Mouse (Mus musculus): Measurements from ENCODE around the gene Mrps35. TPM values are rescaled to one million over a fixed set of nuclear protein-coding genes. Genes with fewer than 3 reads are reported as not detected.
A peak's percentile ranks its signal among the peaks of the same experiment; 100 is the strongest.

Gene Mrps35
- 154 and 155 TPM in 2 replicates for polyA plus RNA-seq (2015; fragmentation: Nextera tagmentation; extraction: Ambion mirVana)

- WGBS = 3% methylated on average over 66 of the region's 66 CpGs
- Histone ChIP-seq H3K4me1 (ENCODE audit: control insufficient read depth, insufficient read depth, low read length) (peaks cover 15% of the 10 kb centered on the region), H3K27me3 (ENCODE audit: control insufficient read depth, insufficient read depth, low read length) (no peaks in the 10 kb centered on the region), H3K4me2 (ENCODE audit: low read depth, low read length) (peak within 1 kb of the TSS; percentile 86), H3K36me3 (ENCODE audit: control insufficient read depth, insufficient read depth) (peaks cover 13% of the 10 kb centered on the region; the same call in 1 of the 2 replicates), H3K27ac (ENCODE audit: low read length) (peak within 1 kb of the TSS; percentile 92), H3K9me3 (replicated peaks; ENCODE audit: control insufficient read depth, low read length) (peaks cover 2% of the 10 kb centered on the region; the same call in 1 of the 2 replicates), H3K9ac (ENCODE audit: low read length) (peak within 1 kb of the TSS; percentile 97), H3K4me3 (ENCODE audit: low read length) (peak within 1 kb of the TSS; percentile 90)
- ATAC-seq (replicated peaks; ENCODE audit: extremely low read depth, insufficient read depth, low FRiP score) = peak; percentile 98
These were observed at the start of gene Mrps35 for GRCm38 (mm10) chr6:147042291-147043290. Mrps35 (plus strand) TSS chr6:147042764.

- no peak overlapping the region for H3K4me3 ChIP-seq (ENCODE audit: low read length)
- no peaks in the 10 kb centered on the region for H3K27me3 ChIP-seq (ENCODE audit: control insufficient read depth, insufficient read depth, low read length)
- H3K9ac ChIP-seq (ENCODE audit: low read length) = no peak overlapping the region
- 40% methylated on average over 5 of the region's 5 CpGs for WGBS
- no peak for ATAC-seq (replicated peaks; ENCODE audit: extremely low read depth, insufficient read depth, low FRiP score)
- peaks cover 15% of the 10 kb centered on the region for H3K4me1 ChIP-seq (ENCODE audit: control insufficient read depth, insufficient read depth, low read length)
- no peaks in the 10 kb centered on the region for H3K9me3 ChIP-seq (replicated peaks; ENCODE audit: control insufficient read depth, low read length)
- no peak overlapping the region for H3K27ac ChIP-seq (ENCODE audit: low read length)
- peaks cover 7% of the 10 kb centered on the region for H3K36me3 ChIP-seq (ENCODE audit: control insufficient read depth, insufficient read depth)
- H3K4me2 ChIP-seq (ENCODE audit: low read depth, low read length) = no peak overlapping the region
These were observed 48.3 kb upstream of the Mrps35 start for GRCm38 (mm10) chr6:146994236-146994635.

GRCm38 (mm10) chr6:146995391-146995790, 47.2 kb upstream of the Mrps35 start:
- Histone ChIP-seq H3K36me3 (ENCODE audit: control insufficient read depth, insufficient read depth) (peaks cover 10% of the 10 kb centered on the region), H3K4me3 (ENCODE audit: low read length) (no peak overlapping the region), H3K27ac (ENCODE audit: low read length) (no peak overlapping the region), H3K9me3 (replicated peaks; ENCODE audit: control insufficient read depth, low read length) (no peaks in the 10 kb centered on the region), H3K4me1 (ENCODE audit: control insufficient read depth, insufficient read depth, low read length) (peaks cover 12% of the 10 kb centered on the region), H3K9ac (ENCODE audit: low read length) (no peak overlapping the region), H3K4me2 (ENCODE audit: low read depth, low read length) (no peak overlapping the region), H3K27me3 (ENCODE audit: control insufficient read depth, insufficient read depth, low read length) (no peaks in the 10 kb centered on the region)
- ATAC-seq (replicated peaks; ENCODE audit: extremely low read depth, insufficient read depth, low FRiP score) = no peak
- 72% methylated on average over 2 of the region's 2 CpGs for WGBS

GRCm38 (mm10) chr6:146995878-146996277, 46.7 kb upstream of the Mrps35 start:
- H3K36me3 ChIP-seq (ENCODE audit: control insufficient read depth, insufficient read depth) = peaks cover 9% of the 10 kb centered on the region
- H3K27ac ChIP-seq (ENCODE audit: low read length) = no peak overlapping the region
- H3K9me3 ChIP-seq (replicated peaks; ENCODE audit: control insufficient read depth, low read length) = no peaks in the 10 kb centered on the region
- H3K4me2 ChIP-seq (ENCODE audit: low read depth, low read length) = no peak overlapping the region
- peaks cover 12% of the 10 kb centered on the region for H3K4me1 ChIP-seq (ENCODE audit: control insufficient read depth, insufficient read depth, low read length)
- WGBS = 84% methylated on average over 6 of the region's 6 CpGs
- no peak for ATAC-seq (replicated peaks; ENCODE audit: extremely low read depth, insufficient read depth, low FRiP score)
- no peak overlapping the region for H3K9ac ChIP-seq (ENCODE audit: low read length)
- no peak overlapping the region for H3K4me3 ChIP-seq (ENCODE audit: low read length)
- no peaks in the 10 kb centered on the region for H3K27me3 ChIP-seq (ENCODE audit: control insufficient read depth, insufficient read depth, low read length)

GRCm38 (mm10) chr6:146997006-146997405, 45.6 kb upstream of the Mrps35 start:
- Histone ChIP-seq H3K4me1 (ENCODE audit: control insufficient read depth, insufficient read depth, low read length) (peaks cover 10% of the 10 kb centered on the region), H3K9ac (ENCODE audit: low read length) (no peak overlapping the region), H3K27me3 (ENCODE audit: control insufficient read depth, insufficient read depth, low read length) (no peaks in the 10 kb centered on the region), H3K27ac (ENCODE audit: low read length) (no peak overlapping the region), H3K36me3 (ENCODE audit: control insufficient read depth, insufficient read depth) (peaks cover 17% of the 10 kb centered on the region), H3K9me3 (replicated peaks; ENCODE audit: control insufficient read depth, low read length) (no peaks in the 10 kb centered on the region), H3K4me3 (ENCODE audit: low read length) (no peak overlapping the region), H3K4me2 (ENCODE audit: low read depth, low read length) (no peak overlapping the region)
- ATAC-seq (replicated peaks; ENCODE audit: extremely low read depth, insufficient read depth, low FRiP score) = no peak
- 56% methylated on average over 6 of the region's 6 CpGs for WGBS

- Histone ChIP-seq H3K9me3 (replicated peaks; ENCODE audit: control insufficient read depth, low read length) (no peaks in the 10 kb centered on the region), H3K36me3 (ENCODE audit: control insufficient read depth, insufficient read depth) (peaks cover 26% of the 10 kb centered on the region), H3K27ac (ENCODE audit: low read length) (no peak overlapping the region), H3K9ac (ENCODE audit: low read length) (no peak overlapping the region), H3K4me2 (ENCODE audit: low read depth, low read length) (no peak overlapping the region), H3K27me3 (ENCODE audit: control insufficient read depth, insufficient read depth, low read length) (no peaks in the 10 kb centered on the region), H3K4me3 (ENCODE audit: low read length) (no peak overlapping the region), H3K4me1 (ENCODE audit: control insufficient read depth, insufficient read depth, low read length) (no peaks in the 10 kb centered on the region)
- no peak for ATAC-seq (replicated peaks; ENCODE audit: extremely low read depth, insufficient read depth, low FRiP score)
- WGBS = 85% methylated on average over 4 of the region's 4 CpGs
These were observed 43.9 kb upstream of the Mrps35 start for GRCm38 (mm10) chr6:146998710-146999109.

- no peaks in the 10 kb centered on the region for H3K9me3 ChIP-seq (replicated peaks; ENCODE audit: control insufficient read depth, low read length)
- no peak overlapping the region for H3K27ac ChIP-seq (ENCODE audit: low read length)
- H3K27me3 ChIP-seq (ENCODE audit: control insufficient read depth, insufficient read depth, low read length) = no peaks in the 10 kb centered on the region
- no peak overlapping the region for H3K4me3 ChIP-seq (ENCODE audit: low read length)
- no peaks in the 10 kb centered on the region for H3K4me1 ChIP-seq (ENCODE audit: control insufficient read depth, insufficient read depth, low read length)
- H3K36me3 ChIP-seq (ENCODE audit: control insufficient read depth, insufficient read depth) = peaks cover 30% of the 10 kb centered on the region
- no peak for ATAC-seq (replicated peaks; ENCODE audit: extremely low read depth, insufficient read depth, low FRiP score)
- 82% methylated on average over 9 of the region's 9 CpGs for WGBS
- H3K4me2 ChIP-seq (ENCODE audit: low read depth, low read length) = no peak overlapping the region
- H3K9ac ChIP-seq (ENCODE audit: low read length) = no peak overlapping the region
These were observed 43.3 kb upstream of the Mrps35 start for GRCm38 (mm10) chr6:146999302-146999701.

GRCm38 (mm10) chr6:146999755-147000154, 42.8 kb upstream of the Mrps35 start:
- Histone ChIP-seq H3K4me3 (ENCODE audit: low read length) (no peak overlapping the region), H3K36me3 (ENCODE audit: control insufficient read depth, insufficient read depth) (peaks cover 30% of the 10 kb centered on the region), H3K27me3 (ENCODE audit: control insufficient read depth, insufficient read depth, low read length) (no peaks in the 10 kb centered on the region), H3K4me2 (ENCODE audit: low read depth, low read length) (no peak overlapping the region), H3K9ac (ENCODE audit: low read length) (no peak overlapping the region), H3K4me1 (ENCODE audit: control insufficient read depth, insufficient read depth, low read length) (no peaks in the 10 kb centered on the region), H3K27ac (ENCODE audit: low read length) (no peak overlapping the region), H3K9me3 (replicated peaks; ENCODE audit: control insufficient read depth, low read length) (no peaks in the 10 kb centered on the region)
- 90% methylated on average over 2 of the region's 2 CpGs for WGBS
- ATAC-seq (replicated peaks; ENCODE audit: extremely low read depth, insufficient read depth, low FRiP score) = no peak

- ATAC-seq (replicated peaks; ENCODE audit: extremely low read depth, insufficient read depth, low FRiP score) = no peak
- H3K27me3 ChIP-seq (ENCODE audit: control insufficient read depth, insufficient read depth, low read length) = no peaks in the 10 kb centered on the region
- no peaks in the 10 kb centered on the region for H3K4me1 ChIP-seq (ENCODE audit: control insufficient read depth, insufficient read depth, low read length)
- H3K9ac ChIP-seq (ENCODE audit: low read length) = no peak overlapping the region
- no peak overlapping the region for H3K27ac ChIP-seq (ENCODE audit: low read length)
- no peak overlapping the region for H3K4me3 ChIP-seq (ENCODE audit: low read length)
- no peak overlapping the region for H3K4me2 ChIP-seq (ENCODE audit: low read depth, low read length)
- H3K36me3 ChIP-seq (ENCODE audit: control insufficient read depth, insufficient read depth) = peaks cover 29% of the 10 kb centered on the region
- WGBS = 75% methylated on average over 3 of the region's 3 CpGs
- no peaks in the 10 kb centered on the region for H3K9me3 ChIP-seq (replicated peaks; ENCODE audit: control insufficient read depth, low read length)
These were observed 34.4 kb upstream of the Mrps35 start for GRCm38 (mm10) chr6:147008148-147008547.
